Mouse (Mus musculus) heart, embryonic 15.5 days (tissue): ENCODE results near the gene Evl. TPM values are rescaled to one million over a fixed set of nuclear protein-coding genes. Genes with fewer than 3 reads are reported as not detected.

Experiments
- ATAC-seq: fragments of 200-750 bp; cut with Nextera tagmentation; replicated peaks from 2 replicates; pipeline ENCODE4 v1.8.0; 2017; ENCODE audit warnings: low read depth, moderate TSS enrichment; ENCODE audit not compliant: insufficient number of reproducible peaks, insufficient read depth, low FRiP score
- H3K27ac ChIP-seq: fragments of 300-500 bp; sonication (generic); 2 replicates; pipeline ENCODE4 v1.5.1; 2015; ENCODE audit warnings: mild to moderate bottlenecking, inconsistent platforms
- H3K27me3 ChIP-seq: fragments of 300-500 bp; sonication (generic); 2 replicates; pipeline ENCODE4 v1.6.1; 2015; ENCODE audit warnings: inconsistent platforms
- H3K36me3 ChIP-seq: fragments of 300-500 bp; sonication (generic); 2 replicates; pipeline ENCODE4 v1.6.1; 2015; ENCODE audit warnings: mild to moderate bottlenecking, inconsistent platforms
- H3K4me1 ChIP-seq: fragments of 300-500 bp; sonication (generic); replicated peaks from 2 replicates; pipeline ENCODE4 v1.6.1; 2015; ENCODE audit warnings: inconsistent platforms
- H3K4me2 ChIP-seq: fragments of 300-500 bp; sonication (generic); 2 replicates; pipeline ENCODE4 v1.6.1; 2015; ENCODE audit warnings: inconsistent platforms, mild to moderate bottlenecking, moderate library complexity
- H3K4me3 ChIP-seq: fragments of 300-500 bp; sonication (generic); 2 replicates; pipeline ENCODE4 v1.5.1; 2015; ENCODE audit warnings: mild to moderate bottlenecking, inconsistent platforms
- H3K9ac ChIP-seq: fragments of 300-500 bp; sonication (generic); 2 replicates; pipeline ENCODE4 v1.6.1; 2015; ENCODE audit warnings: mild to moderate bottlenecking, inconsistent platforms
- H3K9me3 ChIP-seq: fragments of 300-500 bp; sonication (generic); replicated peaks from 2 replicates; pipeline ENCODE4 v1.6.1; 2016; ENCODE audit warnings: inconsistent platforms
- WGBS: fragments of 180-500 bp; shearing (Covaris S2); methylation state at CpG from one replicate; pipeline ENCODE4 v1.1.7; 2015; ENCODE audit warnings: mixed read lengths; 5-methylcytosine and 5-hydroxymethylcytosine counted together
- polyA plus RNA-seq: library from polyadenylated mRNA; unstranded; fragments of >200 nt; fragmentation: Nextera tagmentation; extraction: Ambion mirVana; gene quantifications from 2 replicates; pipeline ENCODE4 v1.2.1, GENCODE M21; 2015

The Evl gene
- polyA plus RNA-seq, 1 experiment from 2014 or later, result 33.8 TPM

- no peak overlapping the region for H3K4me3 ChIP-seq
- H3K27me3 ChIP-seq, result no peaks in the 10 kb centered on the region
- no peaks in the 10 kb centered on the region for H3K9me3 ChIP-seq
- ATAC-seq, result no peak
- H3K4me2 ChIP-seq, result no peak overlapping the region
- H3K27ac ChIP-seq, result no peak overlapping the region
- H3K4me1 ChIP-seq, result no peaks in the 10 kb centered on the region
- H3K36me3 ChIP-seq, result peaks cover 6% of the 10 kb centered on the region; the same call in 1 of the 2 replicates
- no peak overlapping the region for H3K9ac ChIP-seq
- WGBS, result 66% methylated on average over 5 of the region's 5 CpGs
Observed at GRCm38 (mm10) chr12:108591586-108591985, 37.1 kb downstream of the Evl start.

- Histone ChIP-seq H3K27me3 (no peaks in the 10 kb centered on the region), H3K4me1 (no peaks in the 10 kb centered on the region), H3K36me3 (no peaks in the 10 kb centered on the region), H3K27ac (no peak overlapping the region), H3K9ac (no peak overlapping the region), H3K4me3 (no peak overlapping the region), H3K4me2 (no peak overlapping the region), H3K9me3 (no peaks in the 10 kb centered on the region)
- ATAC-seq, result no peak
- WGBS, result 75% methylated on average over 6 of the region's 6 CpGs
Observed at GRCm38 (mm10) chr12:108592866-108593265, 38.3 kb downstream of the Evl start.

- no peak overlapping the region for H3K9ac ChIP-seq
- ATAC-seq, result no peak
- 76% methylated on average over 4 of the region's 4 CpGs for WGBS
Observed at GRCm38 (mm10) chr12:108600864-108601263, 46.3 kb downstream of the Evl start.

GRCm38 (mm10) chr12:108601326-108601725, 46.8 kb downstream of the Evl start:
- H3K9ac ChIP-seq, result no peak overlapping the region

More at GRCm38 (mm10) chr12:108600864-108601263, 46.3 kb downstream of the Evl start:
- Histone ChIP-seq H3K4me3 (no peak overlapping the region), H3K9me3 (no peaks in the 10 kb centered on the region), H3K4me1 (peaks cover 22% of the 10 kb centered on the region), H3K27me3 (no peaks in the 10 kb centered on the region), H3K36me3 (no peaks in the 10 kb centered on the region), H3K4me2 (no peak overlapping the region), H3K27ac (peak overlapping the region; percentile 25; the same call in 1 of the 2 replicates)

GRCm38 (mm10) chr12:108604546-108604945, 50.0 kb downstream of the Evl start:
- Histone ChIP-seq H3K9me3 (no peaks in the 10 kb centered on the region), H3K4me1 (peaks cover 31% of the 10 kb centered on the region), H3K4me2 (no peak overlapping the region), H3K27ac (no peak overlapping the region), H3K27me3 (no peaks in the 10 kb centered on the region), H3K9ac (no peak overlapping the region), H3K4me3 (no peak overlapping the region), H3K36me3 (no peaks in the 10 kb centered on the region)
- ATAC-seq, result no peak

More at GRCm38 (mm10) chr12:108601326-108601725, 46.8 kb downstream of the Evl start:
- no peak overlapping the region for H3K4me3 ChIP-seq
- H3K36me3 ChIP-seq, result no peaks in the 10 kb centered on the region
- peak overlapping the region; percentile 21; the same call in 1 of the 2 replicates for H3K4me2 ChIP-seq
- H3K27ac ChIP-seq, result peak overlapping the region; percentile 25; the same call in 1 of the 2 replicates
- H3K27me3 ChIP-seq, result no peaks in the 10 kb centered on the region
- 0 out of 2 replicates have a peak, but pooled peaks have one; percentile 27 for ATAC-seq
- H3K4me1 ChIP-seq, result peaks cover 27% of the 10 kb centered on the region
- H3K9me3 ChIP-seq, result no peaks in the 10 kb centered on the region
- WGBS, result 43% methylated on average over 8 of the region's 8 CpGs

- 48% methylated on average over 12 of the region's 12 CpGs for WGBS
- no peak overlapping the region for H3K9ac ChIP-seq
- no peaks in the 10 kb centered on the region for H3K9me3 ChIP-seq
- no peaks in the 10 kb centered on the region for H3K27me3 ChIP-seq
- peaks cover 37% of the 10 kb centered on the region for H3K4me1 ChIP-seq
- 0 out of 2 replicates have a peak overlapping the region, but pooled peaks have one; percentile 21 for H3K27ac ChIP-seq
- no peak overlapping the region for H3K4me3 ChIP-seq
- ATAC-seq, result peak; percentile 50; the same call in 1 of the 2 replicates
- H3K4me2 ChIP-seq, result no peak overlapping the region; the same call in 1 of the 2 replicates
- no peaks in the 10 kb centered on the region for H3K36me3 ChIP-seq
Observed at GRCm38 (mm10) chr12:108605521-108606281, 51.2 kb downstream of the Evl start.

- 62% methylated on average over 7 of the region's 7 CpGs for WGBS
- ATAC-seq, result no peak
- H3K4me1 ChIP-seq, result peaks cover 31% of the 10 kb centered on the region
- H3K9ac ChIP-seq, result no peak overlapping the region
- no peak overlapping the region for H3K4me2 ChIP-seq
- no peaks in the 10 kb centered on the region for H3K36me3 ChIP-seq
- no peak overlapping the region for H3K4me3 ChIP-seq
- no peaks in the 10 kb centered on the region for H3K27me3 ChIP-seq
- no peak overlapping the region for H3K27ac ChIP-seq
- no peaks in the 10 kb centered on the region for H3K9me3 ChIP-seq
Observed at GRCm38 (mm10) chr12:108606321-108606720, 51.8 kb downstream of the Evl start.

- ATAC-seq, result no peak
- 61% methylated on average over 3 of the region's 3 CpGs for WGBS
- Histone ChIP-seq H3K4me2 (no peak overlapping the region), H3K4me3 (no peak overlapping the region), H3K9ac (no peak overlapping the region), H3K27me3 (no peaks in the 10 kb centered on the region), H3K4me1 (peaks cover 23% of the 10 kb centered on the region), H3K36me3 (no peaks in the 10 kb centered on the region), H3K9me3 (no peaks in the 10 kb centered on the region), H3K27ac (no peak overlapping the region)
Observed at GRCm38 (mm10) chr12:108609446-108609845, 54.9 kb downstream of the Evl start.

- no peak overlapping the region for H3K4me3 ChIP-seq
- no peaks in the 10 kb centered on the region for H3K27me3 ChIP-seq
- H3K36me3 ChIP-seq, result no peaks in the 10 kb centered on the region
- 62% methylated on average over 4 of the region's 4 CpGs for WGBS
- H3K27ac ChIP-seq, result no peak overlapping the region
- H3K9me3 ChIP-seq, result no peaks in the 10 kb centered on the region
- no peak overlapping the region for H3K9ac ChIP-seq
- H3K4me1 ChIP-seq, result peaks cover 22% of the 10 kb centered on the region
- ATAC-seq, result no peak
- H3K4me2 ChIP-seq, result no peak overlapping the region
Observed at GRCm38 (mm10) chr12:108610255-108610654, 55.7 kb downstream of the Evl start.

GRCm38 (mm10) chr12:108613081-108613480, 58.6 kb downstream of the Evl start:
- no peak for ATAC-seq
- no peaks in the 10 kb centered on the region for H3K9me3 ChIP-seq
- H3K36me3 ChIP-seq, result no peaks in the 10 kb centered on the region
- H3K4me3 ChIP-seq, result no peak overlapping the region
- H3K9ac ChIP-seq, result no peak overlapping the region
- peaks cover 19% of the 10 kb centered on the region for H3K4me1 ChIP-seq
- WGBS, result 31% methylated on average over 3 of the region's 3 CpGs
- H3K27ac ChIP-seq, result no peak overlapping the region
- H3K27me3 ChIP-seq, result no peaks in the 10 kb centered on the region
- H3K4me2 ChIP-seq, result no peak overlapping the region

- Histone ChIP-seq H3K9me3 (no peaks in the 10 kb centered on the region), H3K9ac (no peak overlapping the region), H3K27ac (0 out of 2 replicates have a peak overlapping the region, but pooled peaks have one; percentile 9), H3K36me3 (no peaks in the 10 kb centered on the region), H3K4me2 (no peak overlapping the region), H3K4me3 (no peak overlapping the region), H3K27me3 (no peaks in the 10 kb centered on the region), H3K4me1 (peaks cover 20% of the 10 kb centered on the region)
- 45% methylated on average over 7 of the region's 7 CpGs for WGBS
- ATAC-seq, result peak; percentile 56; the same call in 1 of the 2 replicates
Observed at GRCm38 (mm10) chr12:108617511-108617910, 63.0 kb downstream of the Evl start.
